Mouse (Mus musculus) liver, adult (tissue): ENCODE data around the gene Arrb1.

Source experiments
- GATA4 ChIP-seq: IDR thresholded peaks from 2 replicates; pipeline ENCODE4 v1.6.1; 2014; ENCODE audit warnings: mild to moderate bottlenecking, low read length; ENCODE audit not compliant: insufficient replicate concordance

Gene Arrb1

DNA sequence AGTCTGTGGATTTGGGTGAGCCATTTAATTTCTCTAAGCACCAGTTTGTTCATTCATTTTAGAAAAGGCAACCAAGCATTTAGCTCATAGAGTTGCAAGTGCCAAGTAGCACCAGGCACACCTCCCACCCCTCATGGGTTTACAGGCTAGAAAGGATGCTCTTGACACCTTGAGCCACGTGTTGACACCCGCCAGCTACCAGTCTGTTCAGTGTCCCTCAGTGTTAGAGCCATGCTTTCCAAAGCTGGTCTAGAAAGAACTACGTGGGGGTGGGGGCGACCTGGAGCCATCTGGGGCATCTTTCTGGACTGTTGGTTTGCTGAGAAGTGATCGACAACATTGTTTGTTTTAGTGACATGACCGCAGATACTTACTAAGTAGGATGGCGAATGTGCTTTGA lies 1.7 kb upstream of the Arrb1 start:
- TF ChIP-seq GATA4: no peak

DNA sequence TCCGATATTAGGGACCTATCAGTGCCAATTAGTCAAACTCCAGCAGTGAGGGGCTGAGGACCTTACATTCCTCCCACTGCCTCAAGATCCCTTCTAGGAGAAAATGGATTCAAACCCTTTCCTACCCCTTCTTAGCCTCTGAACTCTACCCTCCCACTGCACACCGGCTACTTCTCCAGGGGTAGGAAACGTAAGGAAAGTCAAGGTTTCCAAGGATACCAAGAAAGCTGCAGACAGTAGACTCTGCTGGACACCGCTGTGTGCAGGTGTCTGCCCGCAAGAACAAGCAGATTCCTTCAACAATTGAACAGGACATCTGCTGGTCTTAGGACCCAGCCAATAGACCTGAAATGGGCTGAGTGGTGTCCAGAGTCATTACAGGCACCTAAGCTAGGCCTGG lies 765 bp upstream of the Arrb1 start:
- no peak for TF ChIP-seq GATA4

DNA sequence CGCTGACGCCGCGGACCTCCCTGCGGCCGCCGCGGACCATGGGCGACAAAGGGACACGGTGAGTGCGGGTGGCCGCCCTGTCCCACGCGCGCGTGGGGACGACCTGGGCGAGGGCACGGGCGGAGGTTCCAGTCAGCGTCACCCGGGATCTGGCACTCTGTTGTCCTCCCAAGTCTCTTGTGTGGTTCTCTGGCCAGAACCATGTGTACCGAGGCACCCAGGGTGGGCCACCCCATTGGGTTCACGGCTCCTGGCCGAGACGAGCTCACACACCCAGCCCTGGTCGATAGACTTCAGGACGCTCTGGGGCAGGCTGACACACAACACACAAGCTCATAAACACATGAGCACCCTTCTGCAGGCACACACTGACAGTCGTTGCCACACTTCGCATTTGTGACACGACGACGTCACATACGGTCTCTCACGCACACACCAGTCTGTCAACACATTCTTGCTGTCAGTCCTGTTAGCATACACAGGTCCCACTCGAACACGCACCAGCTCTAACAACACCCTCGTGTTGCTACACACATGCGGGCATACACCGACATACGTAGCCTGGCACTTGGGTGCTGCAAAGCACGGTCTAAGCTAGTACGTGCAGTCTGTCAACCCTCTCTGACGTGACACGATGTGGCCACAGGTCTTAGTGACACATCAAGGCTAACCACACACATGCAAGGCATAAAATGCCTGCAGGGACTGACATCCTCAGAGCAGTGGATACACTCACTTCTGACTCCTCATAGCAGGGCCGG lies 655 bp downstream of the Arrb1 start:
- TF ChIP-seq GATA4: no peak

DNA sequence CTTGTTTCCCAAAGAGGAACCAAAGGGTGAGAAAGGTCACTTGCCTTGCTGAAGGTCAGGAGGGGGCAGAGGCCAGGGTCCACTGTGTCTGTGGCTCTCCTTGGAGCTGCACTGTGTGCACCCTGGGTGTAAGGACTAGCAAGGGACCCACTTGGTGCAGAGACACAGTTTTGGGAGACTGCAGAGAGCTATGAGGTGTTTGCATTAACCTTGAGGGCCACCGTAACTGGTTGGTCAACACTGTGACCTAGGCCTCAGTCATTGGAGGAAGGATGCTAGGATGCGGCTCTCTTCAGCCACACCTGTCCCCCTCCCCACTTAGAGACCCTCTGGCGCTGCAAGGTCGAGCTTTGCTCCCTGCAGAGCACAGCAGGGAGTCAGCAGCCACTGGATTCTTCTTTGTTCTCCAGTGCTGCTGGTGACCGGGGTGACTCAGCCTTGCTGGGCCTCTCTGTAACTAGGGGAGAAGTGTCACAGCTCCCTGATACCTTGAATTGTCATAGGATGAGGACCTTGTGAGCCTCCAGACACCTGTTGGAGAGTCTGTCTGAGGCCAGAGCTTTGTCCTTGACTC lies 2.0 kb downstream of the Arrb1 start:
- no peak for TF ChIP-seq GATA4

DNA sequence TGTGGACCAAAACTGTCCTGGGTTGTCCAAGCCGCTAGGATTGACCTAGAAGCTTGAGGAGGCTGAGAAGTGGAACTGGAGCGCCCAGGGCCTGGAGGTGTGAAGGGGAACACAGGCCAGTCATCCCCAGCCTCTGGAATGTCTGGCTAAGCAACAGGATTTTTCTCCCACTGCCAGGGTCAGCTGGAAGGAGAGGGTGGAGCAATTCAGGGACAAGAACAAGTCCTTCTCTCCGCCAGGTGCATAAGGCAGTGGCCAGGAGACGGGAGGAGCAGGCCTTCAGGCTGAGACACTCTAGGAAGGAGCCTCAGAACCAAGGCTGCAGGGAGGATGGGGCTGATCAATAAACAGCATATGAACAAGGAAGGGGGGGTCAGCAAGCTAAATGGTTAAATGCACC lies 3.2 kb downstream of the Arrb1 start:
- no peak for TF ChIP-seq GATA4

DNA sequence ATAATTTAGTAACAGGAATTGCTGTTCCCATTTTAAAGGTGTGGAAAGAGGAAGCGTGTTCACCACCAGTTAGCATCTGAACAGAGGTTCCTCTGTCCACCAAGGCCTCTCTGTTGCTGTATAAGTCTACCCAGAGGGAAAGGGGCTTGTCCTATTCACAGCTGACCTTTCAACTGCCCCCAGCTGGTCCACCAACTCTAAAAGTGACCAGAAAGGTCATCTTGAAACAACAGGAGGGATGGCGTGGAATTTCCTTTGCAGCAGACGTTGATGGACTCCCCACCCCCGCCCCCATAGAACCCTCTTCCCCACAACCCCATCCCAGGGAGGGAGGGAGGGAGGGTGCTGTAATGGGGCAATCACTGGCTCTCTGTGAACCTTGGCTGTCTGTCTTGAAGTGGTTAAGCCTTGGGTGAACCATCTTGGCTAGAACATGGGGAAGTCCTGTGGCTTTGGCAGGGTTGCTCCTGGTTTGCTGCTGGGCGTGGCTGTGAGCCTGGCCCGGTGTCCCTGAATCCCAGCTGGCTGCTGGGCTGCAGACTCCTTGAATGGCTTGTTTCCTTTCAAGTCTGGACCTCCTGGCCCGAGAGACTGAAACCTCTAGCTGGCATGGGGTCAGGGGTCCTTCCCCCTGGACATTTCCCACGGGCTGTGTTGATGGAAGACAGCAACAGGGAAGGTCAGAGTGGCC lies 4.1 kb downstream of the Arrb1 start:
- TF ChIP-seq GATA4: no peak

DNA sequence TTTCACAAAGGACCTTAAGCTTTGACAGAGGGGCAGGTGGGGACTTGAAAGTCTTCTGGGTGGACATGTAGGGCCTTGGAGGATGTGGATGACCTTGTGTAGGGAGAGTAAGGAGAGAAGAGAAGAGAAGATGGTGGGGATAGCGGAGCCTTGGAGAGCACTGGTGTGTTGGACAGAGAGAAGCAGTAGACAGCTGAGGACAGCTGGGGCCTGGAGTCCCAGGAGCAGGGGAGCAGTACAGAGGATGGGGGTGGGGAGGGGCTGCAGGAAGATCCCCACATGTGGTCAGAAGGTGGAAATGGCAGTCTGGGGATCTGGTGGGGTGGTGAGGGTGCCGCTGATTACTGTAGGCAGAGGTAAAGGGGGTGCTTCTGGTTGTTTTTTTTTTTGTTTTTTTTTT lies 4.8 kb downstream of the Arrb1 start:
- TF ChIP-seq GATA4: no peak

DNA sequence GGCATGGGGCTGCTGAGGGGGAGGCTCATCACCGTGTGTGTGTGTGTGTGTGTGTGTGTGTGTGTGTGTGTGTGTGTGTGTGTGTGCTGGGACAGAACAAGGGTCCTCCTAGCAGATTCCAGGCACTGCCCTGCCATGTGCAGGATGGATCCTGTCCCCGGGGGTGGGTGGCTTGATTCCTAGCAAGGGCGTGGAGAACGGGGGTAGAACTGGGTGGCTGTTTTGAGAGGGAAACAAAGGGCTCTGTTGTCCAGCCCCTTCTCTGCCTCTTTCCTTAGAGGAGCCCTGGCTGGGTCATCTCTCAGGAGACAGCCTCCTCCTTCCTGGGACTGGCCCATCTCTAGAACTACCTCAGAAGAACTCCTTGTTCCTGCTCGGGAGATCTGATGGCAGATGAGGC lies 5.9 kb downstream of the Arrb1 start:
- TF ChIP-seq GATA4: no peak

DNA sequence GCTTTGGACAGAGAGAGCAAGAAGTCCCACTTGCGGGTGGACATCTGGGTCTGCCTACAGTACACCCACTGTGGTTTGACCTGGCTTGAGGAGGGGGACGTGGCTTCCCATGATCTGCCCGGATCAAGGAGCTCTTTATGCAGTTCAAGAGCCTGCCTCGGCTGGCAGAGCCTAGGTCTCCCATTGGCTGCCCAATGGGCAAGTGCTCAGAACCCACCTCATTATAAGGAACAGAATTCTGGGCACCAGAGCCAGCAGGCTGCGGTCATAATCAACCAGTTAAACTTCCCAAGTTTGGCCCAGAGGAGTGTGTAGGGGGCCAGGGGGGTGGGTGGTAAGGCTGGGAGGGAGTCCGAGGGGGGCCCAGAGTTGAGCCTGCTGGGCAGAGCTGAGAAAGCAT lies 9.0 kb downstream of the Arrb1 start:
- no peak for TF ChIP-seq GATA4

DNA sequence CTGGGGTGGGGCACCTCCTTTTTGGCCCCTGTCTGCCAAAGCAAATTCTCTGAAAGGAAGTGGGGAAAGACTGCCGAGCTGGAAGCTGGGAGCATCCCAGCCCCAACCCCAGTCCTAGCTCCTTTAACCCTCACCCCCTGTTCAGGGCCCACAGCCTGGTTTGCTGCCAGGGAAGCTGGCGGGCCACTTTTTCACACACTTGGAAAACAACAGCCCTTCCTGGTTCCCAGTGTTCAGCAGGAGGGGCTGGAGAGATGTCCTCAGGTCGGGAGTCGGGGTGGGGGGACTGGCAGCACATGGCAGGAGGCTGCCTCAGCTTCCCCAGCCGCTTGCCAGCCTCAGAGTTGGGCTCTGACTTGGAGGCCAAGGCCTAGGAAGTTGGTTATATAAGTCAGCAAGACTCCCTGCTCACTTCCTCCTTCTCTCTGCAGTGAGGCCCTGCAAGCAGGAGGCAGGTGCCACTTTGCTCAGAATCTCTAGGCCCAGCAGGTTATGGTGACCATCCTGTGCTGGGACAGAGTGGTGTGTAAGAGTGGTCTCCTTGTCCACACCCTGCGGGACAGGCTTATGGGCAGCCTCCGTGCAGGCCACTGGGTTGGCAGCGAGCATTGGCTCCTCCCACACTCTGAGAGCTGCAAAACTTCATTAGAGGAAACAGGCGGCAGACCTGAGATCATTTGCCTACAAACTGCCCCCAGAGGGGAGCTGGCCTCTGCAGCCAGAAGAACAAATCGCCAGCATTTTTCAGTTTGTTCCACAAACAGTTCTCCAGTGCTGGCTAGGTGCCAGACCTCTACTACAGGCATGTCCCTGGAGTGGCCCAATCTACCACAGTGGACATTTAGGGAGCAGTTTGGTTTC lies 10.8 kb downstream of the Arrb1 start:
- no peak for TF ChIP-seq GATA4

DNA sequence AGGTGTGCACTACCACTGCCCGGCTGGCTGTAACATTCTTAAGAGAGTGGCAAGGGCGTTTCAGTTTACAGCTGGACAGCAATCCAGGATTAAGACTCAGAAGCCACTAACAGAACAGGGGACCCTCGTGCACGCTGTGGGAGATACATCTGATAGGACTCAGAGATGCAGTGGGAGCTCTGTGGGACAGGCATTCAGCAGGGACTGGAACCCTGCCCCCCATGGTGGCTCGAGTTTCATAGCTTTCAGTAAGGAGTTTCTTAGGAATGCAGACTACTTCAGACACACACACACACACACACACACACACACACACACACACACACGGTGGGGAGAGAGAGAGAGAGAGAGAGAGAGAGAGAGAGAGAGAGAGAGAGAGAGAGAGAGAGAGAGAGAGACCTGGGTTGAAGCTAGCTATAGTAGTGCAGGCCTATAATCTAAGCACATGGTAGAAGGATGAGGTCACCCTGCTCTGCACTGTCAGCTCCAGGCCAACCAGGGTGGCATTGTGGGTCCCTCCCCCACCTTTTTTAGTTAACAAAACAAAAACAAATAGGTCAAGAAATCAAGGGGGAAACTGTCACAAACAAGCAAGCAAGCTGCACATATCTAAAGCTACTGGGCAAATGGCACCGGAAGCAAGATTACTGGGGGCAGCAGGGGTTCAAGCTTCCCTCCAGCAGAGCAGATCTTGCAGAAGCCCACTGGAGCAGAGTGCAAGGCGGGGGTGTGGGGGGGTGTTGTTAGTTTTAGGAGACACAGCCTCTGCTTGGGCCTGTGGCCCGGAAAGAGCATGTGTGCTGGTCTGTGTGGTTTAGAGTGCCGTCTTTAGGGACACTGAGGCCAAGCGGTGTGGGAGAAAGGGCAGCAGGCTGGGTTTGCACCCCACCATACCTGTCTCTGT lies 12.6 kb downstream of the Arrb1 start:
- TF ChIP-seq GATA4: peak; percentile 44; the same call in 1 of the 2 replicates

DNA sequence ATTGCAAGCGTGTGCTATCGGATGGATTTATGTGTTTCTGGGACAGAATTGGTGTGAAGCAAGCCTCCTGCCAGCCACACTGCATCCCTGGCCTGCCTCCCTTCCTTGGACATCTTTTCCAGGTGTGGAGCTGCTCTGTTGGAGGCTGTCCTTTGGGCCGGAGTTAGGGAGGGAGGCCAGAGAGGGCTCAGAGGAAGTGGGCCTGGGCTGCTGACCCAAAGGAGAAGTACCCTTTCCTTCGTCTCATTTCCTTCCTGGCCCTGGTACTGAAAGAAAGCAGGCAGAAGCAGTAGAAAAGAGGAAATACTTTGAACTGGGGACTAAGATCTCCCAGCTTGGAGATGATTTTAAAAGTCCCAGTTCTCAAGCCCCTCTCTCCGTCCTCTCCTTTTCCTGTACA lies 14.4 kb downstream of the Arrb1 start:
- no peak for TF ChIP-seq GATA4

DNA sequence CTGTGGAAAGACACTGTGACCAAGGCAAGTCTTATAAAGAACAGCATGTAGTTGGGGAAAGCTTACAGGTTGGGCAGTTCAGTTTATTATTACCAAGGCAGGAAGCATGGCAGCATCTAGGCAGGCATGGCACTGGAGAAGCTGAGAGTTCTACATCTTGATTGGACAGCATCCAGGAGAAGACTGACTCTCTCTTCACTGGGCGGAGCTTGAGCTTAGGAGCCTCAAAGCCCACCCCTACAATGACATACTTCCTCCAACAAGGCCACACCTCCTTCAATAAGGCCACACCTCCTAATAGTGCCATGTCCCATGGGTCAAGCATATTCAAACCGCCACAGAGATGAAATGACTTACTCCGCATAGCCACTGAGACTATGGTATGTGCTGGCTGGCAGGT lies 16.4 kb downstream of the Arrb1 start:
- no peak for TF ChIP-seq GATA4

DNA sequence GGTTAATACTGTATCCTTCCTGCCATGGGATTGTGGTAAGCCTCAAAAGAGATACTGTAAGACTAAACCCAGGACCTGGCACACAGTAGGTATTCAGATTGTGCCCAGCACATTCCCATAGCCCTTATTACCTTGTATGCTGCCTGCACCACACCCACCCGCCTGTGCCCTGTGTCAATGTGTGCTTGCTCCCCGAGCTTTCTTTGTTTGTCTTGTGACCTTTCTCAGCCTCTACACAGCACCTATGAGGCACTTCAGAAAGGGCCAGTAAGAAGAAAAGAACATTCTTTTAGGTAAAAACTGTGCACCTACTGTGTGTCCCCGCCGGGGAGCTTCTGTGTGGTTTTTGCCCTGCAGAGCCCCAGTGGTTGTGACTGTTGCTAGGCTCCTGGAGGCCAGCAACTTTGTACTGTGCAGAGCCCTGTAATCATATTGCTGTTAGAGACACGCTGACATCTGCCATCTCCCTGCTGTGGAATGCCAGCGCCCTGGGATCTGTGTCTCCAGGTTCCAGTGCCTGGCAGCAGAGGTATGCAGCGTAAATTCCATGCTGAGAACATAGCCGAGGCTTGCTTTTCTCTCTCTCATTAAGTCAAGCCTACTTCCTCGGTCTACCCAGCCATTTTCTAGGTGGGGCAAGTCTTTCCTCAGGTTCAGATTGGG lies 18.1 kb downstream of the Arrb1 start:
- no peak for TF ChIP-seq GATA4
